Mouse (Mus musculus): ENCODE measurements around the gene Tk1.

GRCm38 (mm10) chr11:117832086-117832969 is 6.4 kb upstream of the Tk1 start:
- TF ChIP-seq GATA1 (IDR thresholded peaks at IDR 0.05; ENCODE audit: low read depth, low read length) (peak; percentile 73), CTCF (IDR thresholded peaks at IDR 0.05 in 2 of 3, conservative IDR thresholded peaks at IDR 0.05 in 1 of 3; ENCODE audit: control insufficient read depth in 1 of 3, insufficient read depth in 1 of 3, low read depth in 2 of 3, low read length in 3 of 3, poor library complexity in 1 of 3, severe bottlenecking in 1 of 3) (peak; percentile 83 to 97 (median 94)), POLR2A (IDR thresholded peaks at IDR 0.05; ENCODE audit: control insufficient read depth in 1 of 2, insufficient read depth in 1 of 2, low read depth in 1 of 2, low read length in 2 of 2, poor library complexity in 1 of 2) (peak; percentile 44 to 55; a peak in 2 of 4 replicates), USF2 (IDR thresholded peaks at IDR 0.05; ENCODE audit: borderline replicate concordance in 1 of 2, insufficient read depth in 1 of 2, low read depth in 1 of 2, low read length in 2 of 2) (no peak), ZNF384 (IDR thresholded peaks at IDR 0.05; ENCODE audit: low read depth, low read length) (0 out of 2 replicates have a peak, but pooled peaks have one; percentile 32), MYC (IDR thresholded peaks at IDR 0.05; ENCODE audit: low read depth, low read length) (peak; percentile 64; the same call in 1 of the 2 replicates)

Measured in MEL (cell line).